Mouse (Mus musculus): ENCODE results near the gene Slc16a4. TPM values are rescaled to one million over a fixed set of nuclear protein-coding genes. Genes with fewer than 3 reads are reported as not detected.
"Not testable (repeated sequence)": the region's sequence is repeated elsewhere in the genome, so short reads cannot be mapped to it uniquely, and the experiment has no call there.

Gene Slc16a4
- polyA plus RNA-seq, 1 experiment from 2014 or later: 2.4 TPM

GRCm38 (mm10) chr3:107278479-107279269 lies 12.4 kb upstream of the Slc16a4 start, which contains the start of gene Lamtor5:
TSS of gene Lamtor5 (plus strand) at chr3:107278858.
- Histone ChIP-seq H3K4me3 (replicated peaks; ENCODE audit: low read length) (peak within 1 kb of the TSS; percentile 94), H3K9me3 (ENCODE audit: control insufficient read depth, low read length) (no peaks in the 10 kb centered on the region), H3K4me1 (replicated peaks; ENCODE audit: control insufficient read depth, insufficient read depth, low read length) (peaks cover 17% of the 10 kb centered on the region), H3K27ac (ENCODE audit: low read length) (no peak within 1 kb of the TSS), H3K27me3 (replicated peaks; ENCODE audit: control insufficient read depth, insufficient read depth, low read length) (no peaks in the 10 kb centered on the region), H3K9ac (replicated peaks; ENCODE audit: low read depth, low read length) (peak within 1 kb of the TSS; percentile 83), H3K4me2 (ENCODE audit: low read length) (peak within 1 kb of the TSS; percentile 92), H3K36me3 (ENCODE audit: control insufficient read depth, insufficient read depth) (peaks cover 11% of the 10 kb centered on the region)
- WGBS: 2% methylated on average over 43 of the region's 43 CpGs
- peak; percentile 88 for ATAC-seq

DNA sequence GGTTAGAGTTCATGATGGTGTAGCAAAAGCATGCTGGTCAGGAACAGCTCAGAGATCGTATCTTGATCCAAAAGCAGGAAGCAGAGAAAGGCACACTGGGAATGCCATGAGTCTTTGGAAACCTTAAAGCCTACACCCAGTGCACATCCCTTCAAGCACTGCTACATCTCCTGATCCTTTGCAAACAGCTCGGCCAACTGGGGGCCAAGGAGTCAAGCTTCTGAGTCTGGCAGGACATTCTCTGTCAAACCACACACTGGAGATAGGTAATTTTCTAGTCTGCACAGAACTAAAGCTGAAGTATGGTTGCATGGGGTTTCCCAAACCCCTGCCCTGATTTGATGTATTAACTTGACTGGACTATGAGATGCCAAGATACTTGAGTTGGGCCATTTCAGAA lies 4.9 kb upstream of the Slc16a4 start:
- peaks cover 13% of the 10 kb centered on the region for H3K36me3 ChIP-seq (ENCODE audit: control insufficient read depth, insufficient read depth)
- no peak overlapping the region for H3K9ac ChIP-seq (replicated peaks; ENCODE audit: low read depth, low read length)
- no peak for ATAC-seq
- no peaks in the 10 kb centered on the region for H3K9me3 ChIP-seq (ENCODE audit: control insufficient read depth, low read length)
- no peaks in the 10 kb centered on the region for H3K4me1 ChIP-seq (replicated peaks; ENCODE audit: control insufficient read depth, insufficient read depth, low read length)
- no peaks in the 10 kb centered on the region for H3K27me3 ChIP-seq (replicated peaks; ENCODE audit: control insufficient read depth, insufficient read depth, low read length)
- no peak overlapping the region for H3K27ac ChIP-seq (ENCODE audit: low read length)
- no peak overlapping the region for H3K4me3 ChIP-seq (replicated peaks; ENCODE audit: low read length)
- no peak overlapping the region for H3K4me2 ChIP-seq (ENCODE audit: low read length)
- WGBS: 89% methylated on average over 2 of the region's 2 CpGs

DNA sequence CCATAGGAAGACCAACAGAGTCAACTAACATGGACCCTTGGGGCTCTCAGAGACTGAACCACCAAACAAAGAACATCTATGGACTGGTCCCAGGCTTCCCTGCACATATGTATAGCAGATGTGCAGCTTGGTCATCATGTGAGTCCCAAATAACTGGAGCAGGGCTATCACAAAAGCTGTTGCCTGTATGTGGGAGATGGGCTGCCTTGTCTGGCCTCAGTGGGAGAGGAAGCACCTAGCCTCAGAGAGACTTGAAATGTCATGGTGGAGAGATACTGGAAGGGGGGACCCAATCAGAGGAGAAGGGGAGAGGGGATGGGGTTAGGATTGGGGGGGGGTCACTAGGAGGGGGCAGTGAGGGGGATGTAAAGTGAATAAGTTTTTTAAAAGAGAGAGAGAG lies 3.7 kb upstream of the Slc16a4 start:
- Histone ChIP-seq H3K4me3 (replicated peaks; ENCODE audit: low read length) (no peak overlapping the region), H3K9me3 (ENCODE audit: control insufficient read depth, low read length) (no peaks in the 10 kb centered on the region), H3K36me3 (ENCODE audit: control insufficient read depth, insufficient read depth) (peaks cover 11% of the 10 kb centered on the region), H3K4me1 (replicated peaks; ENCODE audit: control insufficient read depth, insufficient read depth, low read length) (no peaks in the 10 kb centered on the region), H3K4me2 (ENCODE audit: low read length) (no peak overlapping the region), H3K9ac (replicated peaks; ENCODE audit: low read depth, low read length) (no peak overlapping the region), H3K27ac (ENCODE audit: low read length) (no peak overlapping the region), H3K27me3 (replicated peaks; ENCODE audit: control insufficient read depth, insufficient read depth, low read length) (no peaks in the 10 kb centered on the region)
- no peak for ATAC-seq

DNA sequence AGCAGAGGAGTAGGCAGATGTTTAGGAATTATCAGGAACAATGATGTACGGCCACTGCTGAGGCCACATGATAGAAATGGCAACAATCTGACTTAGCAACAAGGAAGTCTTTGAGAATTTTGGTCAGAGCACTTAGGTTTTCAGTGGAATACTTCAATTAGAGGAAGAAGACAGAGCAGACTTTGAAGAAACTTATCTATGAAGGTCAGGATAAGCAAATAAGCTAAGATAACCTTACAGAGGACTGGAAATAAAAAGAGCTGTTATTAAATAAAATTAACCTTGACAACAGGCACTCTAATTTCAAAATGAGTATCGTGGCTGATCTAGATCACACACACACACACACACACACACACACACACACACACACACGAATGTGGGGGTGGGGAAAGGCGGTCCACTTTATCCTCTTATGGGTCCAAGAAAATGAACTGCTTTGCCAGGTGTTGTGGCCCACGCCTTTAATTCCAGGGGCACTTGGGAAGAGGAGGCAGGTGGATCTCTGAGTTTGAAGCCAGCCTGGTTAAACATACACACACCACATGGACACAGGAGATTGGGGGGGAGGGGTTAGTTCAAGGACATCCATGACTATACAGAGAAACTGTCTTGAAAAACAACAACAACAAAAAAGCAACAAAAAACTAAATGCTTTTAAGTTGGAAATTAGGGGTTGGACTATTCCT lies 4.8 kb downstream of the Slc16a4 start:
- Histone ChIP-seq H3K9me3 (ENCODE audit: control insufficient read depth, low read length) (no peaks in the 10 kb centered on the region), H3K9ac (replicated peaks; ENCODE audit: low read depth, low read length) (no peak overlapping the region), H3K27ac (ENCODE audit: low read length) (no peak overlapping the region), H3K4me3 (replicated peaks; ENCODE audit: low read length) (no peak overlapping the region), H3K4me2 (ENCODE audit: low read length) (no peak overlapping the region), H3K27me3 (replicated peaks; ENCODE audit: control insufficient read depth, insufficient read depth, low read length) (no peaks in the 10 kb centered on the region), H3K4me1 (replicated peaks; ENCODE audit: control insufficient read depth, insufficient read depth, low read length) (no peaks in the 10 kb centered on the region), H3K36me3 (ENCODE audit: control insufficient read depth, insufficient read depth) (no peaks in the 10 kb centered on the region; the same call in 1 of the 2 replicates)
- no peak for ATAC-seq
- 85% methylated on average over 5 of the region's 5 CpGs for WGBS

GRCm38 (mm10) chr3:107296917-107297316 lies 5.9 kb downstream of the Slc16a4 start:
- WGBS: 71% methylated on average over 4 of the region's 4 CpGs
- H3K36me3 ChIP-seq (ENCODE audit: control insufficient read depth, insufficient read depth); H3K27ac ChIP-seq (ENCODE audit: low read length); H3K4me3 ChIP-seq (replicated peaks; ENCODE audit: low read length); H3K27me3 ChIP-seq (replicated peaks; ENCODE audit: control insufficient read depth, insufficient read depth, low read length); H3K9ac ChIP-seq (replicated peaks; ENCODE audit: low read depth, low read length); H3K4me1 ChIP-seq (replicated peaks; ENCODE audit: control insufficient read depth, insufficient read depth, low read length); H3K4me2 ChIP-seq (ENCODE audit: low read length); ATAC-seq; H3K9me3 ChIP-seq (ENCODE audit: control insufficient read depth, low read length): not testable (repeated sequence)

DNA sequence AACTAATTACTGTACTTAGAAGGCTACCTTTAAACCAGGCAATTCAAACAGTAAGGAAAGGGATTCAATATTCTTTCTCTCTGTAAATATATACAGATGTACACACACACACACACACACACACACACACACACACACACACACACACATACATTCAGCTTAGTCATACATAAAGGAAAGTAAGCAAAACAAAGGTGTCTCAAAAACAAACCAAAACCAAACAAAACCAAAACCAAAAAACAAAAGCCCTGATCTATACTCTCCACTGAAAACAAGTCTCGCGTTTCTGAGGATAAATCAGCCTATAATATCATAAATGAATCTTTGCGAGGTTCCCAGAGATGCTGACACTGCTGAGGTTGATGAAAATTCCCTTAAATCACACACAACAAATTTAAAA lies 26.3 kb downstream of the Slc16a4 start:
- Histone ChIP-seq H3K27ac (ENCODE audit: low read length) (no peak overlapping the region), H3K27me3 (replicated peaks; ENCODE audit: control insufficient read depth, insufficient read depth, low read length) (no peaks in the 10 kb centered on the region), H3K4me3 (replicated peaks; ENCODE audit: low read length) (no peak overlapping the region), H3K4me2 (ENCODE audit: low read length) (no peak overlapping the region), H3K9ac (replicated peaks; ENCODE audit: low read depth, low read length) (no peak overlapping the region), H3K36me3 (ENCODE audit: control insufficient read depth, insufficient read depth) (no peaks in the 10 kb centered on the region), H3K9me3 (ENCODE audit: control insufficient read depth, low read length) (no peaks in the 10 kb centered on the region), H3K4me1 (replicated peaks; ENCODE audit: control insufficient read depth, insufficient read depth, low read length) (no peaks in the 10 kb centered on the region)
- no peak for ATAC-seq
- WGBS: 91% methylated on average over 3 of the region's 3 CpGs

- Histone ChIP-seq H3K9ac (replicated peaks; ENCODE audit: low read depth, low read length) (no peak overlapping the region), H3K4me3 (replicated peaks; ENCODE audit: low read length) (no peak overlapping the region), H3K4me1 (replicated peaks; ENCODE audit: control insufficient read depth, insufficient read depth, low read length) (peaks cover 22% of the 10 kb centered on the region), H3K27me3 (replicated peaks; ENCODE audit: control insufficient read depth, insufficient read depth, low read length) (no peaks in the 10 kb centered on the region), H3K36me3 (ENCODE audit: control insufficient read depth, insufficient read depth) (peaks cover 6% of the 10 kb centered on the region; the same call in 1 of the 2 replicates), H3K27ac (ENCODE audit: low read length) (no peak overlapping the region), H3K4me2 (ENCODE audit: low read length) (no peak overlapping the region), H3K9me3 (ENCODE audit: control insufficient read depth, low read length) (no peaks in the 10 kb centered on the region)
- WGBS: 94% methylated on average over 2 of the region's 2 CpGs
- no peak for ATAC-seq
These were observed 30.1 kb downstream of the Slc16a4 start for GRCm38 (mm10) chr3:107321141-107321540.

DNA sequence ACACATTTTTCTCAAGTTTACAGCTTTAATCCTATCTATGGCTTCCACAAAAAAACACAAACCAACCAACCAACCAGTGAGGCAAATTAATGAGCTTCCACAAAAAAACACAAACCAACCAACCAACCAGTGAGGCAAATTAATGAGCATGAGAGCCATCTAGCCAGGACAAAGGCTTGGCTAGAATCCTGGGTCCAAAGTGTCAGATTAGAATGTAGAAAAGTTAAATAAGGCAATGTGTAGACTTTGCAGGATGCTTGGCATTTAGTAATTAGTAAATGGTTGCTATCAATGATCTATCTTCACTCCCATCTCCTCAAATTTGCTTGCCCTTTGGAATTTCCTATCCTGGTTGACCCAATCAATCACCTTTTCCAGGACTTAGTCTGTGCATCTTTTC lies 30.7 kb downstream of the Slc16a4 start:
- H3K9me3 ChIP-seq (ENCODE audit: control insufficient read depth, low read length): no peaks in the 10 kb centered on the region

GRCm38 (mm10) chr3:107326442-107326841 lies 35.4 kb downstream of the Slc16a4 start:
- H3K4me3 ChIP-seq (replicated peaks; ENCODE audit: low read length): no peak overlapping the region
- H3K4me2 ChIP-seq (ENCODE audit: low read length): no peak overlapping the region
- no peaks in the 10 kb centered on the region for H3K27me3 ChIP-seq (replicated peaks; ENCODE audit: control insufficient read depth, insufficient read depth, low read length)
- H3K9me3 ChIP-seq (ENCODE audit: control insufficient read depth, low read length): no peaks in the 10 kb centered on the region
- ATAC-seq: no peak
- peaks cover 12% of the 10 kb centered on the region for H3K36me3 ChIP-seq (ENCODE audit: control insufficient read depth, insufficient read depth)
- no peak overlapping the region for H3K9ac ChIP-seq (replicated peaks; ENCODE audit: low read depth, low read length)
- 93% methylated on average over 1 of the region's 1 CpGs for WGBS
- H3K27ac ChIP-seq (ENCODE audit: low read length): no peak overlapping the region
- peaks cover 37% of the 10 kb centered on the region for H3K4me1 ChIP-seq (replicated peaks; ENCODE audit: control insufficient read depth, insufficient read depth, low read length)

More for the DNA sequence above, 30.7 kb downstream of the Slc16a4 start:
- Histone ChIP-seq H3K4me1 (replicated peaks; ENCODE audit: control insufficient read depth, insufficient read depth, low read length) (peaks cover 22% of the 10 kb centered on the region), H3K36me3 (ENCODE audit: control insufficient read depth, insufficient read depth) (peaks cover 6% of the 10 kb centered on the region; the same call in 1 of the 2 replicates), H3K27me3 (replicated peaks; ENCODE audit: control insufficient read depth, insufficient read depth, low read length) (no peaks in the 10 kb centered on the region), H3K27ac (ENCODE audit: low read length) (no peak overlapping the region), H3K4me3 (replicated peaks; ENCODE audit: low read length) (no peak overlapping the region), H3K4me2 (ENCODE audit: low read length) (no peak overlapping the region), H3K9ac (replicated peaks; ENCODE audit: low read depth, low read length) (no peak overlapping the region)
- ATAC-seq: no peak

Measured in forebrain, embryonic 16.5 days (tissue).